Mouse (Mus musculus): ENCODE data around the gene Tada2b. TPM values are rescaled to one million over a fixed set of nuclear protein-coding genes. Genes with fewer than 3 reads are reported as not detected.

The Tada2b gene
- total RNA-seq, 1 experiment: 6.9 TPM

GRCm38 (mm10) chr5:36489225-36489624, 5.1 kb upstream of the Tada2b start:
- Histone ChIP-seq H3K9me3 (ENCODE audit: control insufficient read depth, insufficient read depth, low read depth, low read length) (no peaks in the 10 kb centered on the region), H3K27ac (ENCODE audit: insufficient read depth, low read depth, low read length, poor library complexity, severe bottlenecking) (no peak overlapping the region), H3K9ac (ENCODE audit: insufficient read depth, low read depth, low read length, poor library complexity, severe bottlenecking) (no peak overlapping the region), H3K4me3 (ENCODE audit: insufficient read depth in 1 of 2, low read depth in 1 of 2, low read length in 2 of 2, poor library complexity in 1 of 2, severe bottlenecking in 1 of 2) (no peak overlapping the region), H3K36me3 (ENCODE audit: control insufficient read depth, insufficient read depth, low read length, poor library complexity, severe bottlenecking) (peaks cover 14% of the 10 kb centered on the region; the same call in 1 of the 2 replicates), H3K4me1 (ENCODE audit: control insufficient read depth in 2 of 2, insufficient read depth in 2 of 2, low read length in 2 of 2, poor library complexity in 1 of 2) (peaks cover 0 to 5% of the 10 kb centered on the region in 2 experiments; a peak in 1 of 4 replicates)
- no peak for DNase-seq (ENCODE audit: low read depth, low spot score)
- no peak for TF ChIP-seq ZNF384 (IDR thresholded peaks at IDR 0.05; ENCODE audit: low read depth, low read length)
- TF ChIP-seq CHD2 (IDR thresholded peaks at IDR 0.05; ENCODE audit: low read depth, low read length): no peak
- no peak for TF ChIP-seq ZC3H11A (IDR thresholded peaks at IDR 0.05; ENCODE audit: borderline replicate concordance, low read depth, low read length)
- no peak for TF ChIP-seq HCFC1 (IDR thresholded peaks at IDR 0.05; ENCODE audit: borderline replicate concordance, insufficient read depth, low read length)
- no peak for TF ChIP-seq MAFK (IDR thresholded peaks at IDR 0.05; ENCODE audit: insufficient read depth, low read depth, low read length)
- in situ Hi-C loops (cut with MboI; ENCODE audit: low sequenced_read_pairs in 2 of 2, unreplicated experiment in 2 of 2): no loop called here

- TF ChIP-seq ZC3H11A (IDR thresholded peaks at IDR 0.05; ENCODE audit: borderline replicate concordance, low read depth, low read length): no peak
- no peak for TF ChIP-seq ZNF384 (IDR thresholded peaks at IDR 0.05; ENCODE audit: low read depth, low read length)
- no peak for TF ChIP-seq MAFK (IDR thresholded peaks at IDR 0.05; ENCODE audit: insufficient read depth, low read depth, low read length)
- no peak for TF ChIP-seq CHD2 (IDR thresholded peaks at IDR 0.05; ENCODE audit: low read depth, low read length)
- no peak for TF ChIP-seq HCFC1 (IDR thresholded peaks at IDR 0.05; ENCODE audit: borderline replicate concordance, insufficient read depth, low read length)
- in situ Hi-C loops (cut with MboI; ENCODE audit: low sequenced_read_pairs in 2 of 2, unreplicated experiment in 2 of 2): no loop called here
- peak overlapping the region; percentile 64 to 87 for H3K4me3 ChIP-seq (ENCODE audit: insufficient read depth in 1 of 2, low read depth in 1 of 2, low read length in 2 of 2, poor library complexity in 1 of 2, severe bottlenecking in 1 of 2)
- no peak overlapping the region for H3K9ac ChIP-seq (ENCODE audit: insufficient read depth, low read depth, low read length, poor library complexity, severe bottlenecking)
- no peak for DNase-seq (ENCODE audit: low read depth, low spot score)
- no peaks in the 10 kb centered on the region; the same call in 1 of the 2 replicates for H3K36me3 ChIP-seq (ENCODE audit: control insufficient read depth, insufficient read depth, low read length, poor library complexity, severe bottlenecking)
- no peaks in the 10 kb centered on the region for H3K9me3 ChIP-seq (ENCODE audit: control insufficient read depth, insufficient read depth, low read depth, low read length)
- H3K4me1 ChIP-seq (ENCODE audit: control insufficient read depth in 2 of 2, insufficient read depth in 2 of 2, low read length in 2 of 2, poor library complexity in 1 of 2): peaks cover 0 to 8% of the 10 kb centered on the region in 2 experiments; a peak in 1 of 4 replicates
- H3K27ac ChIP-seq (ENCODE audit: insufficient read depth, low read depth, low read length, poor library complexity, severe bottlenecking): no peak overlapping the region
These were observed 1.2 kb upstream of the Tada2b start for GRCm38 (mm10) chr5:36485306-36485705.

- no peak for TF ChIP-seq HCFC1 (IDR thresholded peaks at IDR 0.05; ENCODE audit: borderline replicate concordance, insufficient read depth, low read length)
- no peak for TF ChIP-seq MAFK (IDR thresholded peaks at IDR 0.05; ENCODE audit: insufficient read depth, low read depth, low read length)
- no peak for TF ChIP-seq ZC3H11A (IDR thresholded peaks at IDR 0.05; ENCODE audit: borderline replicate concordance, low read depth, low read length)
- no peak for TF ChIP-seq CHD2 (IDR thresholded peaks at IDR 0.05; ENCODE audit: low read depth, low read length)
- TF ChIP-seq ZNF384 (IDR thresholded peaks at IDR 0.05; ENCODE audit: low read depth, low read length): no peak
- Histone ChIP-seq H3K4me3 (ENCODE audit: insufficient read depth in 1 of 2, low read depth in 1 of 2, low read length in 2 of 2, poor library complexity in 1 of 2, severe bottlenecking in 1 of 2) (peak overlapping the region; percentile 89 to 99), H3K9me3 (ENCODE audit: control insufficient read depth, insufficient read depth, low read depth, low read length) (no peaks in the 10 kb centered on the region), H3K36me3 (ENCODE audit: control insufficient read depth, insufficient read depth, low read length, poor library complexity, severe bottlenecking) (no peaks in the 10 kb centered on the region; the same call in 1 of the 2 replicates), H3K27ac (ENCODE audit: insufficient read depth, low read depth, low read length, poor library complexity, severe bottlenecking) (no peak overlapping the region), H3K4me1 (ENCODE audit: control insufficient read depth in 2 of 2, insufficient read depth in 2 of 2, low read length in 2 of 2, poor library complexity in 1 of 2) (peaks cover 0 to 8% of the 10 kb centered on the region in 2 experiments; a peak in 1 of 4 replicates), H3K9ac (ENCODE audit: insufficient read depth, low read depth, low read length, poor library complexity, severe bottlenecking) (peak overlapping the region; percentile 91)
- DNase-seq (ENCODE audit: low read depth, low spot score): no peak
- in situ Hi-C loops (cut with MboI; ENCODE audit: low sequenced_read_pairs in 2 of 2, unreplicated experiment in 2 of 2): no loop called here
These were observed 633 bp downstream of the Tada2b start for GRCm38 (mm10) chr5:36483203-36484101.

GRCm38 (mm10) chr5:36481114-36481513, 3.0 kb downstream of the Tada2b start:
- Histone ChIP-seq H3K36me3 (ENCODE audit: control insufficient read depth, insufficient read depth, low read length, poor library complexity, severe bottlenecking) (no peaks in the 10 kb centered on the region; the same call in 1 of the 2 replicates), H3K4me1 (ENCODE audit: control insufficient read depth in 2 of 2, insufficient read depth in 2 of 2, low read length in 2 of 2, poor library complexity in 1 of 2) (peaks cover 0 to 8% of the 10 kb centered on the region in 2 experiments; a peak in 1 of 4 replicates), H3K4me3 (ENCODE audit: insufficient read depth in 1 of 2, low read depth in 1 of 2, low read length in 2 of 2, poor library complexity in 1 of 2, severe bottlenecking in 1 of 2) (no peak overlapping the region), H3K9ac (ENCODE audit: insufficient read depth, low read depth, low read length, poor library complexity, severe bottlenecking) (no peak overlapping the region), H3K9me3 (ENCODE audit: control insufficient read depth, insufficient read depth, low read depth, low read length) (no peaks in the 10 kb centered on the region), H3K27ac (ENCODE audit: insufficient read depth, low read depth, low read length, poor library complexity, severe bottlenecking) (no peak overlapping the region)
- DNase-seq (ENCODE audit: low read depth, low spot score): no peak
- TF ChIP-seq ZNF384 (IDR thresholded peaks at IDR 0.05; ENCODE audit: low read depth, low read length): no peak
- no peak for TF ChIP-seq CHD2 (IDR thresholded peaks at IDR 0.05; ENCODE audit: low read depth, low read length)
- no peak for TF ChIP-seq HCFC1 (IDR thresholded peaks at IDR 0.05; ENCODE audit: borderline replicate concordance, insufficient read depth, low read length)
- TF ChIP-seq MAFK (IDR thresholded peaks at IDR 0.05; ENCODE audit: insufficient read depth, low read depth, low read length): no peak
- TF ChIP-seq ZC3H11A (IDR thresholded peaks at IDR 0.05; ENCODE audit: borderline replicate concordance, low read depth, low read length): no peak
- in situ Hi-C loops (cut with MboI; ENCODE audit: low sequenced_read_pairs in 2 of 2, unreplicated experiment in 2 of 2): no loop called here
